Mouse (Mus musculus): ENCODE data around the gene Map2k7.

DNA sequence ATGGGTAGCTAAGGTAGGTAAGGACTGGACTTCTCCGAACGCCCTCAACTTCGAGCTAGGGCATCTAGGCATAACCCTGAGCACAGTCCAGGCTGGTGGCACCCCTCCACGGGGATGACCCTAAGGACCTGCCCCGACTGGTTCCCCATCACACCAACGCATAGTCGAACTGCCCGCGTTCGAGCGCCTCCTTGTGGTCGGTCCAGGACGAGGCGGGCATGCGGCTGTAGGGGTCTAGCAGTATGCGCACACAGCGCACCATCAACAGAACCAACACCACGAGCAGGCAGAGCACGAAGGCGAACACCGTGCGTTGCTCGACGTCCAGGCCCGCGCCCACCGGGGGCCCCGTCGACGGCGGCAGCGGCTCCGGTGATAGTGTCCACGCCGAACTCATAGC lies 19.7 kb downstream of the Map2k7 start:
- peak; percentile 80; the same call in 1 of the 2 replicates for TF ChIP-seq CTCF (IDR thresholded peaks at IDR 0.05; ENCODE audit: extremely low read depth, insufficient read depth, insufficient read length, insufficient replicate concordance)
- no peak for TF ChIP-seq POLR2A (IDR thresholded peaks at IDR 0.05; ENCODE audit: low read depth, low read length)

All from spleen, adult 2 months (tissue).